Mouse (Mus musculus): ENCODE measurements around the gene Gm7879.

- TF ChIP-seq CTCF (IDR thresholded peaks at IDR 0.05; ENCODE audit: low read depth, low read length) (no peak), TAL1 (conservative IDR thresholded peaks at IDR 0.05; ENCODE audit: low read depth, low read length) (no peak), GATA2 (IDR thresholded peaks at IDR 0.05; ENCODE audit: borderline replicate concordance, low read depth, low read length) (no peak), GATA1 (IDR thresholded peaks at IDR 0.05; ENCODE audit: borderline replicate concordance, low read length) (no peak), POLR2AphosphoS5 (IDR thresholded peaks at IDR 0.05; ENCODE audit: insufficient replicate concordance, low read depth, low read length) (no peak)
These were observed 35.9 kb downstream of the Gm7879 start for GRCm38 (mm10) chr5:43948748-43949275.
